Mouse (Mus musculus): ENCODE measurements around the gene Mau2.

DNA sequence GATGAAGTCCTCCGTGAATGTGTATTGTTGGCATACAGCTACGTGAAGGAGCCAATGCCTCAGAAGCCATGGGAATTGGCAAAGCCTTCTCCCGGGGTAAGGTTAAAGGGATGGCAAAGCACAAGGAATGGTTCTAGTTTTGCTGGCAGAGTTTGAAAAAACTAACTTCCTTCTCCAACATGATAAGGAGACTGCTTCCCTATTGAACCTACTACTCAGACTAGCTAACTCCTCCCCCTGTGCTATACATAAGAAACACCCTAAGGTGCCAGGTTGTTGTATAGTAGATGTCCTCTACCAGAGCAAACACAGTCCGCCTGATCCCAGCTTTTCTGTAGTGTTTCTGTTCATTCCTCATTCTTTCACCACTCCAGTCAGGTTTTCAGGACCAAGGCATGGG, 64.1 kb downstream of the Mau2 start:
- no peak for TF ChIP-seq POLR2A (IDR thresholded peaks at IDR 0.05; ENCODE audit: insufficient read depth, low read length)
- TF ChIP-seq EP300 (IDR thresholded peaks at IDR 0.05; ENCODE audit: insufficient read depth, low read depth, low read length): no peak

All from ES-Bruce4 (cell line).